Mouse (Mus musculus) frontal cortex, postnatal 36 days (tissue): ENCODE results near the gene Slc23a2.

Experiments
- DNase-seq, 2 experiments: peaks; one replicate each; pipeline ENCODE4 v3.0.0; 2022; ENCODE audit warnings: low spot score in 2 of 2

Gene Slc23a2

DNA sequence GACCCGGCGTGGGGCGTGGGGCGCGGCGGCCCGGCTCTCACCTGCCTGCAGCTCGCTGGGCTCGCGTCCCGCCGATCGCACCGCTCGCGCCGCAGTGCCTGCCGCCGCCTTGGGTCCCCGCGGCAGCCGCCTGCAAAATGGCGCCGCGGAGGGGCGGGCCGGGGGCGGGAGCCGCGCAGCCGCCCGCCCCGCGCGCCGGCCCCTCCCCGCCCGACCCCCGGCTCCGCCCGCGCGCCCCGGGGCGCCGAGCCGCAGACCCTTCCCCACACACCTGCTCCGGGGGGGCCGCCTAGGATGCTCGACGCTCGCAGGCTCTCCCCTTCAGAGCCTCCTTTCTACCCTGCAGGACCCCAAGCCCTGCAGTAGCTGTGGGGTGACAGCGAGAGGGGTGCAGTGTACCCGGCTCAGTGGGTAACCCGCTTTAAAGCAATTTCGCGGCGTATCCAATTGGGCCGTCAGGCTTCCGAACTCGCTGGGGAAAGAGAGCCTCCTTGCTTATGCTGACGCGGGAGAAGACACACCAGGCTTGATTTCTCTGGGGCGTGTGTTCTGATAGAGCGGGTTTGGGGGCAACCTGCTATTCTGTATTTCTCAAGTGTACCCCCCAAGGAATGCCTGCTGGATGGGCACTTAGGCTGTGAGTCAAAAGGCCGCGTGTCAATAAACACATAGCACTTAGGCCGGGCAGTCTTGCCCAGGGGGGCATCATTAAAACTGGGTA is at the start of gene Slc23a2:
Gene Slc23a2, minus strand, starts transcription at position 138 of the 721 bp plus-strand sequence.
- DNase-seq = peak; percentile 58 to 68

DNA sequence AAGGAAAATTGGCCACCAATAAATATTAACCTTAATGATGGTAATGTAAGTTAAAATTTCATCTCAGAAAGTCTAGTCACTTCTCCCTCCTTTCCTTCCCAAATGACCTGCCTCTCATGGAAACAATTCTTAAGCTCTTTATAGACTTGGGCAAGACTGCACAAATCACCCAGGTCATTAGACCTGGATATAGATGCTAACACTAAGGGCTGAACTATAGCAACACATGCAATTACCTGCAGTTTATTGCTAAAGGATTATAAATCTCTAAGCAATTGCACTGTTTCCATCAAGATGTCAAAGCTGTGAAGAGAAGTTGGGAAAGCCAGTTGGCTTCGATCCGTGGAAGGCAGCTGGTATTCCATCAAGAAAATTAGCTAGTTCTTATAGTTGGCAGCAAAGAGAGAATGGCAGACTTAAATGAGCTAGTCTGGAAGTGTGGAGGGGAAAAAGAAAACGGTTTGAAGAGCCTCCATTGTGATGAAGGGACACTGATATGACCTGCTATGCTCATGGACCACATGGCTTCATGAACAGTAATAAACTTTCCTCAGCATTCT is 45.8 kb upstream of the Slc23a2 start:
- no peak for DNase-seq

DNA sequence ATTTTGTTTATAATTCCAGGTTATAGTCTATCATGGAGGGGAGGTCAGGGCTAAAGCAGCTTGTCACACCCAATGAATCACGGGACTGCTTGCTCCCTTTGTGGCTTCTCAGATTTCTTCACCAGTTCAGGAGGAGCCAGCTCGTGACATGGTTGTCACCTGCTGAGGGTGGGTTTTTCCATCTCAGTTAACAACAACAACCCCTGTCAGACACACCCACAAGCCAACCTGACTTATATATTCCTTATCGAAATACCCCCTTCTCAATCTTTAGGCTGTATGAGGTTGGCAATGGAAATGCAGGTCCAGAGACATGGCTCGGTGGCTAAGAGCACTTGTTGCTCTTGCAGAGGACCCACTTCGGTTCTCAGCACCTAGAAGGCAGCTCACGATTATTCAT is 39.0 kb upstream of the Slc23a2 start:
- no peak for DNase-seq

DNA sequence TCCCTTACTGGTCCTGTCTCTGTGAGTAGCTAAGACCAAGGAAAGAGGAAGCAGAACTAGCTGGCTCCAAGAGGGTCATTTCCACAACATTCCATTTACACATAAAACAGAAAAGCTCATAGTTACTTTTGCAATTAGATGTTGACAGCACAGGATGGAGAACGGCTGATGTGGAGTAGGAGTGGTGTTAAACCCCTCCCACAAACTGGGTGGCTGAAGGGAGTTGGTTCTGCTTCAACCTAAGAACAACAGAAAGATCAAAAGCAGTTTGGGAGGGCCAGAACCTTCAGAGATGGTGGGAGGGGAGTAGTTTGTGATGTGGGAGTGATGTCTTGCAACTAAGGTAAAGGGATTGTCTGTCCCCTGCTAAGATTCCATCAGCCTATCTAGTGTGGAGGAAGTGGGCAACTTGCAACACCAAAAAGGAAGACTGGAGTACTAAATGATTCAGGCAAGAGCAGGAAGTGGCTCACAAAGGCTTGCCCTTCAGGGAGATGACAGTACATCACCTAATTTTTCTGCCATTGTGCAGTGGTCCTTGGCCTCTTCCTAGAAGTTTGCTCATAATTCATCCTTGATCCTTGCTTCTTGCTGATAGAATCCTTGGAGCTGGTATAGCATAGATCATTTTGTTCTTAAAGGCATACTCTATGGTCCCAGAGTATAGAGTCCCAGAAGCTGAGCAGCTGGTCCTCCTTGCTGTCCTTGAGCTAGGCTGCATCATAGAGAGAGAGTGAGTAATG is 35.7 kb upstream of the Slc23a2 start:
- no peak for DNase-seq

DNA sequence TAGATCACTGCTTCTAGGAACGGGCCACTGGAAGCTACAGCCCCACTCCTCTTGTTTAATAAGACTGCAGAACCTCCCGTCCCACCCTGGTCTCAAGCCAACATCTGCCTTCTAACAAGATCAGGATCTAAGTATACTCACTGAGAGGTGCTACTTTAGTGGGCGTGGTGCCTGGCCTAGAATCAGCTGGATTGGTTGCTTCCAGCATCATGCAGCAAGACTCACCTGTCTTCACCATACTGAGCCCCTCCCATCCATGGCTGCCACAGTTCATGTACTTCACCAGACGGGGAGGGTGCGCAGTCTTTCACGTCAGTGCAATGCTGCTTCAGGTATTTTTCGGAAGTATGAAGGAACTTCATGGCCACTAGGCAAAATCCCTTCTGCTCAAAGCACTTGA is 34.5 kb upstream of the Slc23a2 start:
- no peak for DNase-seq

DNA sequence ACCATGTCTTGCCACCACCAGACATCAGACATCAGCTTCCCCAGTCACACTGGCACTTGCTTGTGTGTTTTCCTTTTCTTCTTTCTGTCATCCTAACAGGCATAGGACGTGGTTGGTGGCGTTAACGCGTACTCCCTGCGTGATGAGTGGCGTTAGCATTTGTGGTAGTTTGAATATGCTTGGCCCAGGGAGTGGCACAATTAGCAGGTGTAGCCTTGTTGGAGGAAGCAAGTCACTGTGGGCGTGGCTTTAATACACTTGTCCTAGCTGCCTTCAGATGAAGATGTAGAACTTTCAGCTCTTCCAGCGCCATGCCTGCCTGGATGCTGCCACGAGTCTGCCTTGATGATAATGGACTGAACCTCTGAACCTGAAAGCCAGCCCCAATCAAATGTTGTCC is 32.5 kb upstream of the Slc23a2 start:
- no peak for DNase-seq

DNA sequence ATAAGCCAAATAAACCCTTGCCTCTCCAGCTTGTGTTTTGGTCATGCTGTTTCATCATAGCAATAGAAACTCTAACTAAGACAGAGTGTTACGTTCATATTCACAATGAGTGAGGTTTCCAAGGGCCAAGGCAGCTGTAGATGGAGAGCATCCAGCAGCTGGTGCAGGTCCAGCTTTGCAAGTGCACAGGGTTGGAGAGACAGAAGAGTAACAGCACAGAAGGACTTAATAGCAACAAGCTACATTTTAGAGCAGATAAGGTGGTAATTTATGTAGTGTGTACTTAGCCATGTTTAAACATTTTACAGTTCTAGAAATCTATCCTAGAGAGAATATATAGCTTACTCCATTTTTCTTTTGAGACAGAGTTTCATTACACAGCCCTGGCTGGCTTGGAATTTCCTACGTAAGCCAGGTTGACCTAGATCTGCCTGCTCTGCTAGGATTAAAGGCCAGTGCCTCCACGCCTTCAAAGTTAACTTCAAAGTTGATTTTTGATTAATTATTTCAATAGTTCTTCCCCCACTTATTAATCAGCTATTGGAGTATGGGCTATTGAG is 31.5 kb upstream of the Slc23a2 start:
- DNase-seq = peak in 1 of 2 experiments; percentile 37

DNA sequence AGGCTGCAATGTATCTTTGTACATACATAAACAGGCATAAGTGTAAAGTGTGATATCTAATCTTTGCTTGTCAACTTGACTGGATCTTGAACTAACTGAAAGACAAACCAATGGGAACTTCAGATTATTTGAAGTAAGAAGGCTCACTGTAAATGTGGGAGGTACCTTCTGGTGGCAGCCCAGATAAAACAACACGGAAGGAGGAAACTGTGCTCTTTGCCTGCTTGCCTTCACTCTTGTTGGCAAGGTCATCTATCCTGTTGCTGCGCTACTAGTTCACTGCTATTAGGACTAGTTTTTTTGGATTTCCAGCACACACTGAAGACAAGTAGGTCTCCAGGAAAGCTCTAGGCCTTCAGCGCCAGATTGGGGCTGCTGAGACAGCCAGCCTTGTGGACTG is 29.1 kb upstream of the Slc23a2 start:
- DNase-seq = no peak

DNA sequence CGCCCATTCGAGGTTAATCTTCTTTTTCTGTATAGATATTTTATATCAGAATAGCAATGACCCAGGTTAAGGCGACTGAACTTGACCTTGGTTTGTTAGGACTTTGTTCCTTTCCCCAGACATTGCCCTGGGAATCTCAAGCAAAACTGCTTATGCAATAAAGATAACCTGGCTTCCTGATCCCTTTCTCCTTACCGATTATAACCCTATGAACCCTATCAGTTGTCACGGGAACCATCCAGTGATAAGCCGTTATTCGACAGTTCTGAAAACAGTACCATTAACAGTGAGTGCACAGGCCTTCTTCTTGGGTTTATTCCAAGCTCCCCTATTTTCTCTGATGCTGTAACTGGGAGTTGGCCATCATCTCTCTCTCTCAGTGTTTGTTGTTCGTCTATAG is 27.0 kb upstream of the Slc23a2 start:
- DNase-seq = no peak

DNA sequence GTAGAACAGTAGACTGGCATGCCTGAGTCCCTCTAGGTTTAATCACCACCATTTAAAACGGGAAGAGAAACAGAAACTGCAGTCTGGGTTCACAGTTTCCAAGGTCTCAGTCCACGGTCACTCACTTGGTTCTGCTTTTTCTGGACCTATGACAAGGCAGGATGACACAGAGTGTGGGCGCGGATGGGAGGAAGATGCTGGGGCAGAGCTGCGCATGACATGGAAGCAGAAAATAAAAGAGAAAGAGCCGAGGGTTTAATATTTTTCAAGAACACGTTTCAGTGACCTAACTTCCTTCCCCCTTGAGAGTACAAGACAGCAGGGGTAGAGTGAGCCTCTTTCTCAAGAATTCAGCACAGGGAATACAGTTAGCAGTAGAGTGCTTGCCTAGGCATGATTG is 24.2 kb upstream of the Slc23a2 start:
- no peak for DNase-seq

DNA sequence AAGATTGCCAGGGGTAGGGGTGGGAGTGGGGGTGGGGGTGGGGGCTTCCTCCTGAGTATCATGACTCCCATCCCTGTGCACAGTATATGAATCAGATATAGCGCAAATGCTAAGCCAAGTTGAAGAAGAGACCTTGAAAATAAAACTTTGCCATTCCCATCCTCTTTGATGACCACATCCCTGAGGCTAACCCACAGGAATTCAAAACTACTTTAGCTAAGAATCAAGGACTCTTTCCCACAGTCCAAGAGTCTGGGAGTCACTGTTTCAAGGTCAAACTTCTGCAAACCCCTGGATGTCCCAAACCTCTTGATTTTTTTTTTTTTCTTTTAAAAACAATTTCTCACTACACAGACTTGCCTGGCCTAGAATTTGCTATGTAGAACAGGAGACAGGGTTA is 18.7 kb upstream of the Slc23a2 start:
- DNase-seq = no peak

DNA sequence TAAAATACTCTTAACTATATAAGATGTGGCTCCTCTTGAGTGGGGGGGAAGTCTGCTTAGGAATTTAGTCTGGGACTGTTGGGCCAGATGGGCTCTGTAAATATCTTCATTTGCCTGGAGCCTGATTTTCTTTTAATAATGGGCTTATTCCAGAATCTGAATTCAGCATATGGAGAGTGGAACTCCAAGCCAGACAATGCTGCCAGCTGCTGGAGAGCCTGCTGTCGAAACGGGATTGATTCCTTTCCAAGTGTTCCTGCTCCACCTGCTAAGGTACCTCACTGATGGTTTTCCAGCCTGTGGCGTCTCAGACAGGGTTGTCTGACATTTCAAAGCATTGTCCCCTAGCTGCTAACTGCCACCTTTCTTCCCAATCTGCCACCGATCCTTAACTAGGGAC is 12.6 kb upstream of the Slc23a2 start:
- DNase-seq = peak in 1 of 2 experiments; percentile 44

DNA sequence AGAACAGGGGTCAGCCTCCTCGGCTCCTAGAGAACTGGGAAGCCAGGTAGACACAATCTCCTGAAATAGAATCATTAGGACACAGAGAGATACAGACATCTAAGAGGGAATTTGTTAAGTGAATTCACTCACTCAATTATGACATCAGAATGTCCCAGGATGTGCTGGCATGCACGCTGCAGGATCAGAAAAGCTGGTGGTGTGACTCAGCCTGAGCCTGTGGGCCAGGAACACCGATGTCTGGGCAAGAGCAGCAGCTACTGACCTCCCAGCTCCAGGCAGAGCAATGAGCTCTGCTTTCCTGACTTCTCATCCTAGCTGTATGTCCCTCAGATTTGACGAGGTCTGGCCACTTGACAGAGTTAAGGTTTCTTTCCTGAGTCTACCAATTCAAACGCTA is 7.8 kb upstream of the Slc23a2 start:
- no peak for DNase-seq

DNA sequence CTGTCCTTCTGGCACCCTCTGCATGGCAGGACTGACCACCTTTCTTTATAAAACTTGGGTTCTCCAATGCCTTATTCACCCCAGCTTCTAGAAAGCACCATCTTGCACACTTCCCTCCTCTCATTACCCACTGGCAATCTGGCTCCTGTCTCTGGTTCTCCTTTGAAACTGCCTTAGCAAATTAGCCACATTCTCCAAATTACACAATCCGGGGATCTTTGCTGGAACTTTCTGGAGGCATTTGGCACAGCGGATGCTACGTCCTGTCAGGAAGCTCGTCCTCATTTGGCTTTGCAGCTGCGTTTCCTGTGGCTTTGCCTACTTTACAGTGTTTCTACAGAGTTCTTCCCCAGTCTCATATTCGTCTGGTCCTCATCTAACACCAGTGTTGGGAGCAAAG is 6.7 kb upstream of the Slc23a2 start:
- no peak for DNase-seq

DNA sequence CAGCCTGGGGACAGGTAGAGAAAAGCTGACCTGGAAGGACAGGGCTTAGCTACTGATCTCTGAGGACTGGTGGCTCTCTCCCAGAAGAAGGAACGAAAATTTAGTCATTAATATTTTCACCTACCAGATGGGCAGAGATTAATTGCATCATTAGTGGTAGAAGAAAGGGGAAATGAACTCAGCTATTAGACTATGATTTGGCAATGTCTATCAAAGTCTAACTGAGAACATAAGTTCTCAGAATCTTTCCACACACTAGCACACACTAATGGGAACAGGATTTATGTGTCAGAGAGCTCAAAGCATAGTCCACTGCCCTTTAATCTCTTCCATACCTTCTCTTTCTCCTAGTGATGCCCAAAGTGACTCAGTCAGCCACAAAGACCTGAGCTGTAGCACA is 6.0 kb upstream of the Slc23a2 start:
- no peak for DNase-seq

DNA sequence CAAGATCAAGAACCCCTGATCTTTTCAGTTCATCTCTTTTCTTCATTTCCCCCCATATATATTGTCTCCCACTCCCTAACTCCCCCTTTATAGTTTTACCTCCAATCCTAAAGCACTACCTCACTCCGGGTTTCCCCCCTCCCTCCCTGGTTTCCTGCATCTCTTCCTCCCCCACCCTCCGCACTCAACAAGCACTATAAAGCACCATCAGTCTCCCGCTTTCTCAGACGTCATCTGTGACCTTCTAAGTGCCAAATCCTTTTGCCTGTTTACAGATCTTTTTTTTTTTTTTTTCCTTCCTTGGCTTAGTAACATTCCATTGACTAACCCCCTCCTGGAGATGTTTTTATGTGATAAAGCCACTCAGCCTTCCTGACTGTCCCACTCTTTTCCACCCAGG is 1.6 kb upstream of the Slc23a2 start:
- DNase-seq = no peak

DNA sequence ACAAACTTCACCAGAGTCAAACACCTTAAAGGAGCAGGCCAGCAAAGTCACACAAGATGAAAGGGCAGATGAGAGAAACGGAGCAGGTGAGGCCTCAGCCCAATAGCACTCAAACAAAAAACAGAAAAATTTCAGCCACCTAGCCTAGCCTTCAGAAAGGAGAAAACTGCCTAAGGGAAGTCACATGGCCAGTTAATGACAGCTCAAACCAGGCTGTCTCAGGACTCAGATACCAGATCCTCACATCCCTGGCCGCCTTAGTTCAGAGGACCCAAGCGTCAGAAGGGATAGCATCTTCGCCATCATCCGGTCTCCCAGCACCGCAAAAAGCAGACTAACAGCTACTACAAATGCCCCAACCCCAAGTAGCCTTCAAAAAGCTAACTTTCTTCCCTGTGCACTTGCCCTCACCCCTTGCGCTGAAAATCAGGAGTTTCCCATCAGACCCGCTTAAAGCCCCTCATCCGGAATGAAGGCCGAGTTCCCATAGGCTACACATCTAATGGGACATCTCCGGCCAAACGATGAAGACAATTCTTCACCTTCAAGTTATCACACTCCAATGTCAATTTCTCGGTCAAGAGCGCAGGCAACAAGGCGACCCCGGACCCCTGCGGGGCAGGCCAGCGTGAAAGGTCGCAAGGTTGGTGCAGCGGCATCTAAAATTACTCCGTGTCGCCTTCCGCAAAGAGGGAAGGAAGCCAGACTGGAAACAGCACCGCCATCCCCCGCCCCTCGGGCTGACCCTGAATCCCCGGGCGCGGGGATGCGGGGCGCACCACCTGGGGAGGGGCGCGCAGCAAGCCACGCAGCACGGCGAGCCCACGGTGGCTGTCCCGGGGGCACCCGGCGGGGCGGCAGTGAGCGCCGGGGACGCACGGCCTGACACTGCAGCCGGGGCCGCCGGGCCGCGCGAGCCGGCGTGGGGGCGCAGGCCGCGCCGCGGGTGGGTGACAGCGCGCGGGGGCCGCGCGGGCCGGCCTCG is 673 bp downstream of the Slc23a2 start:
- DNase-seq = no peak

DNA sequence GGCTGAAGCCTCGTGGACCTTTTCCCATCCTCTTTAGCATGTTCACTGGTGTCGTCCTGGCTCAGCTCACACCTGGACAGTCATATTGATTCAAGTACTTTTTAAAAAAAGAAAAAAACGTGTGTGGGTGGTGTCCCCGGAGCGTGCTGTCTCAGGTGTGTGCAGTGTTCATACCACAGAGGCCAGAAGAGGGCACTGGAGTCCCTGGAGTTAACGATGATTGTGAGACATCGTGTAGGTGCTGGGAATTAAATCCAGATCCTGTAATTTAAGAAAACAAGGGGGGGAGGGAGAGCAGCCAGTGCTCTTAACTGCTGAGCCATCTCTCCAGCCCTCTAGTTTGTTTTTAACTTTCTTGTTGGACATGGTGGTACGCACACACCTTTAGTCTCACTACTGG is 2.3 kb downstream of the Slc23a2 start:
- no peak for DNase-seq

DNA sequence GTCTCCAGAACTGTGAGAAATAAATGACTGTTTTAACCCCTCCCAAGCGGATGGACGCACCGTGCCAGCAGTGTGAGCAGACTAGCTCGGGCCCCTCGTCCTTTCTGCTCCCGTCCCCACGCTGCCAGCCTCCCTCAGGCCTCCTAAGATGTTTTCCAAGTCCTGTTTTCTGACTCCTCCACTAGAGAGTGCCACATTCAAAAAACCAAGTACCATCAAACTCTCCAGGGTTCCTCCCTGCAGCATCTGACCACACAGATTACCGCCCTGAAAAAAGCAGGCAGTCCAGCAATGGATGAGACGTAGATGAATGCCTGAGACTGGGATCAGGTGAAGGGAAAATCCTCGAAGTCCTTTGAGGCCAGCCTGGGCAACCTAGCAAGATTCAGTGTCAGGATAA is 4.4 kb downstream of the Slc23a2 start:
- no peak for DNase-seq

DNA sequence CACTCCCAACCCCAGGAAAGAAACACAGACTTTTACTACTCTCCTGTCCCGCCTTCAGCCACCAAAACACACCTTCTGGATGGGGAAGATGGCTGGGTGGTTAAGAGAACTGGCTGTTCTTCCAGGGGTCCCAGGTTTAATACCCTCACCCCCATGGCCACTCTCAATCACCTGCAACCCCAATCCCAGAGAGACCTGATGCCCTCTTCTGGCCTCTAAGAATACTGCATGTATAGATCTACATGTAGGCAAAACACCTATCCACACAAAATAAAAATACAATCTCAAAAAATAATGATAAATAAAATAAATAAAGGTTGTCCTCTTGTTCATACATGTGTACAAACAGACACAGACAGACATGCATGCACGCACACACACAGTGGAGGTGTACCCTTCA is 5.8 kb downstream of the Slc23a2 start:
- no peak for DNase-seq

DNA sequence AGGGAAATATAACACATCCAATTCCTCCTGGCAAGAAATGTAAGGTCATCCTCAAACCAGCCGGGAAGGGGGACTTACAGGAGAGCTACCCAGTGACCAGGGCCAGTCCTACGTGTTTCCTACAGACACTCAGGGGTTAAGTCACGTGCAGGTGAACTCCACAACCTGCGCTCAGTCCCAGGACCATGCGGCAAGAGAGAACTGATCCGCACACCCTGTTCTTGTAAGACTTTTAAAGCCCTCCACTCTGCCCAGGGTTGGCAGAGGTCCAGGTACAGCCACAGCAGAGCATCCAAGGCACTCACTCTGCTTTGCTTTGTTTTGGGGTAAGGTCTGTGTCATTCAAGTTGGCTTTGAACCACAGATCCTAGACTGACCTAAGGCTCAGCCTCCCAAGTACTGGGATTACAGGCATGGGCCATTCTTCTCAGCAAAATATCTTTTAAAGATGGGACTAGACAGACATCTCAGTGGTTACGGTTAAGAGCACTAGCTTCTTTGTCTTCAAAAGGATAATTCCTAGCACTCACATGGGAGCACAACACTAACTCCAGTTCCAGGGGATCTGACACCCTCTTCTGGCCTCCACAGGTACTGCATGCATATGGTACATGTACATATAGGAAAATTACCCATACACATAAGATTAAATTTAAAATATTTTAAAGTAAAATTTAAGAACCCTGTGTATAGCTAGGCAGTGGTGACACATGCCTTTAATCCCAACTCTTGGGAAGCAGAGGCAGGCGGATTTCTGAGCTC is 8.9 kb downstream of the Slc23a2 start:
- no peak for DNase-seq
